Mouse (Mus musculus) liver, postnatal 0 days (tissue): ENCODE data around the gene Selenoi.
A peak's percentile ranks its signal among the peaks of the same experiment; 100 is the strongest.

Source experiments
- CTCF ChIP-seq: sonication (generic); IDR thresholded peaks from 2 replicates; pipeline ENCODE4 v1.5.1; 2016; ENCODE audit warnings: antibody characterized with exemption, low read depth
- EP300 ChIP-seq: IDR thresholded peaks from 2 replicates; pipeline ENCODE4 v1.6.1; 2016; ENCODE audit warnings: antibody characterized with exemption, low read depth, mild to moderate bottlenecking

- no peak for TF ChIP-seq CTCF
- TF ChIP-seq EP300, result peak; percentile 77
Observed at GRCm38 (mm10) chr5:30187687-30188485, 44.5 kb upstream of the Selenoi start.
